Mouse (Mus musculus) myocyte (in vitro differentiated cells): ENCODE results near the gene Prkcz.

Experiments
- MAX ChIP-seq: IDR thresholded peaks from one replicate; pipeline ENCODE4 v1.6.1; 2011; ENCODE audit warnings: low read depth, mild to moderate bottlenecking, control low read depth
- POLR2A ChIP-seq: IDR thresholded peaks from one replicate; pipeline ENCODE4 v1.6.1; 2011; ENCODE audit warnings: low read depth, mild to moderate bottlenecking, control low read depth, moderate library complexity; ENCODE audit not compliant: insufficient read length
- USF1 ChIP-seq: IDR thresholded peaks from one replicate; pipeline ENCODE4 v1.6.1; 2011; ENCODE audit warnings: low read depth, mild to moderate bottlenecking, control low read depth, moderate library complexity

GRCm38 (mm10) chr4:155361303-155361791, at the start of gene Prkcz:
- TF ChIP-seq POLR2A (no peak), MAX (no peak), USF1 (no peak)
